In the genomic region with DNA sequence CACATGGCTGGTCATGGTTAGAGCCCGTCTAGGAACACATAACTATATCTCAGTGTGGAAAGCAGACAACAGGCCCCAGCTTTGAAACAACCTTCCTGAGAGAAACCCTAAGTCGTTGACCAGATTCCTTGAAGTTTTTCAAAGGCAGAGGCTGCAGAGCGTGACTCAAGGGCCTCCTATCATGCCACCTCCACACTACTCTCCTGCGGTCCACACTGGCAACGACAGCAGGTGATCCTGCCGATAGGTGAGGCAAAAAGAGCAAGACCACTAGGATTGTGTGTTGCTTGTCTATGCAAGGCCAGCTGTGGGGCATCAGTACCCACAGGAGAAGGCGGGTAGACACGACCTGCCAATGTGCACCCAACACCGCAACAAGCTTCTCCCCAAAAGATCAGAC, we compare ENCODE assay signal across 23 mouse cellular contexts. TPM values are rescaled to one million over a fixed set of nuclear protein-coding genes. Genes with fewer than 3 reads are reported as not detected.
DNase-seq lines count a peak whose midpoint lies in the region; ATAC-seq lines count a peak whose summit lies in the region.
"Had no signal": no experiment of that assay in that cellular context is flagged by ENCODE, and none has a peak within 500 bp of the region (broad histone marks: within the 10 kb centered on the region; RNA-seq: fewer than 3 reads in every experiment).

No protein-coding gene starts in this region.

- H3K4me2 ChIP-seq in midbrain, embryonic 11.5 days = no peak overlapping the region
- no peak overlapping the region for H3K4me2 ChIP-seq in midbrain, embryonic 16.5 days (ENCODE audit: low read length)

- no peak overlapping the region for H3K4me3 ChIP-seq in midbrain, embryonic 11.5 days (ENCODE audit: low read depth, low read length)
- H3K4me3 ChIP-seq in midbrain, embryonic 16.5 days (ENCODE audit: low read depth, low read length) = no peak overlapping the region

- H3K36me3 ChIP-seq in midbrain, embryonic 11.5 days (ENCODE audit: control insufficient read depth, insufficient read depth, low read length) = no peaks in the 10 kb centered on the region
- H3K36me3 ChIP-seq in midbrain, embryonic 16.5 days (ENCODE audit: control insufficient read depth, insufficient read depth, low read length) = no peaks in the 10 kb centered on the region
- H3K36me3 ChIP-seq: G1E had no signal

- intact Hi-C loops in heart, postnatal 25 days (cut with DNase I) = loop anchor here (10.0 kb wide), 1 partner anchor 105 kb away; no protein-coding TSS in a partner anchor

- 94% methylated on average over 9 of the region's 9 CpGs for WGBS in midbrain, embryonic 11.5 days
- WGBS in midbrain, embryonic 16.5 days = 91% methylated on average over 9 of the region's 9 CpGs

- peak; percentile 79 for DNase-seq in heart, adult 11 months
- no peak for DNase-seq in heart, postnatal 25 days (ENCODE audit: low spot score)
- peak; percentile 72 for DNase-seq in midbrain, embryonic 11.5 days (ENCODE audit: low spot score, missing footprints)
- DNase-seq: adrenal gland, adult 2 months; adrenal gland, adult 8-10 months; adrenal gland, postnatal 10 days; adrenal gland, postnatal 14 days; adrenal gland, postnatal 25 days; adrenal gland, postnatal 36 days; B cell, adult 2 months; cerebellum, adult 11 months; cerebellum, adult 11-12 months; cerebellum, adult 18-20 months had no signal

- H3K9ac ChIP-seq in midbrain, embryonic 11.5 days (ENCODE audit: low read length) = no peak overlapping the region
- H3K9ac ChIP-seq in midbrain, embryonic 16.5 days (ENCODE audit: low read depth, low read length) = no peak overlapping the region

- H3K4me1 ChIP-seq in midbrain, embryonic 11.5 days (ENCODE audit: control insufficient read depth, insufficient read depth, low read length) = no peaks in the 10 kb centered on the region
- H3K4me1 ChIP-seq in midbrain, embryonic 16.5 days (ENCODE audit: control insufficient read depth, insufficient read depth, low read length) = no peaks in the 10 kb centered on the region

- H3K27me3 ChIP-seq in midbrain, embryonic 11.5 days (ENCODE audit: control insufficient read depth, insufficient read depth, low read length) = no peaks in the 10 kb centered on the region
- no peaks in the 10 kb centered on the region for H3K27me3 ChIP-seq in midbrain, embryonic 16.5 days (ENCODE audit: control insufficient read depth, insufficient read depth, low read depth, low read length)
- H3K27me3 ChIP-seq: Patski had no signal

- no peaks in the 10 kb centered on the region for H3K9me3 ChIP-seq in midbrain, embryonic 11.5 days (ENCODE audit: control insufficient read depth, low read length)
- H3K9me3 ChIP-seq in midbrain, embryonic 16.5 days (replicated peaks; ENCODE audit: control insufficient read depth, low read length, poor library complexity, severe bottlenecking) = no peaks in the 10 kb centered on the region
- H3K9me3 ChIP-seq: G1E had no signal

- no peak for ATAC-seq in midbrain, embryonic 11.5 days (ENCODE audit: low FRiP score)
- no peak for ATAC-seq in midbrain, embryonic 16.5 days
- ATAC-seq: activated CD4-positive, CD25-positive, alpha-beta regulatory T cell, adult 4 months; CD4-positive, CD25-positive, alpha-beta regulatory T cell, adult 4 months; Patski had no signal

- no peak overlapping the region for H3K27ac ChIP-seq in midbrain, embryonic 11.5 days (ENCODE audit: low read depth, low read length)
- H3K27ac ChIP-seq in midbrain, embryonic 16.5 days (ENCODE audit: low read length) = no peak overlapping the region

RNA-seq across cellular contexts. Expression of a gene that starts 8.2 kb away (rescaled TPM):
- total RNA-seq in heart, postnatal 25 days (2021) = 10 to 100 TPM; 61.2 to 74.8 TPM
- 23.6 and 27.9 TPM in 2 replicates for polyA plus RNA-seq in midbrain, embryonic 11.5 days (2014; fragmentation: Nextera tagmentation; extraction: Ambion mirVana)
- polyA plus RNA-seq in midbrain, embryonic 16.5 days (2015; fragmentation: Nextera tagmentation; extraction: Ambion mirVana) = 24.3 and 29.9 TPM in 2 replicates

RNA-seq across cellular contexts. Expression of a gene that starts 31.6 kb away (rescaled TPM):
- total RNA-seq in heart, postnatal 25 days (2021) = 10 to 100 TPM; 35.8 to 37.9 TPM
- 10.7 and 11.2 TPM in 2 replicates for polyA plus RNA-seq in midbrain, embryonic 11.5 days (2014; fragmentation: Nextera tagmentation; extraction: Ambion mirVana)
- 5.2 and 5.5 TPM in 2 replicates for polyA plus RNA-seq in midbrain, embryonic 16.5 days (2015; fragmentation: Nextera tagmentation; extraction: Ambion mirVana)

RNA-seq across cellular contexts. Expression of a gene that starts 36.2 kb away (rescaled TPM):
- total RNA-seq in heart, postnatal 25 days (2021) = under 1 TPM; 0.17 to 0.39 TPM
- polyA plus RNA-seq in midbrain, embryonic 11.5 days (2014; fragmentation: Nextera tagmentation; extraction: Ambion mirVana) = 43.0 and 47.1 TPM in 2 replicates
- 4.7 and 5.0 TPM in 2 replicates for polyA plus RNA-seq in midbrain, embryonic 16.5 days (2015; fragmentation: Nextera tagmentation; extraction: Ambion mirVana)

RNA-seq across cellular contexts. Expression of a gene that starts 36.3 kb away (rescaled TPM):
- total RNA-seq in heart, postnatal 25 days (2021) = 10 to 100 TPM; 61.4 to 69.0 TPM
- polyA plus RNA-seq in midbrain, embryonic 11.5 days (2014; fragmentation: Nextera tagmentation; extraction: Ambion mirVana) = 129 and 136 TPM in 2 replicates
- polyA plus RNA-seq in midbrain, embryonic 16.5 days (2015; fragmentation: Nextera tagmentation; extraction: Ambion mirVana) = 123 and 139 TPM in 2 replicates

RNA-seq across cellular contexts. Expression of a gene that starts 43.9 kb away (rescaled TPM):
- 1 to 10 TPM in 1 of 2 experiments, under 1 TPM in 1; 0.99 to 2.1 TPM for total RNA-seq in heart, postnatal 25 days (2021)
- not detected in 2 replicates for polyA plus RNA-seq in midbrain, embryonic 11.5 days (2014; fragmentation: Nextera tagmentation; extraction: Ambion mirVana)
- not detected in 2 replicates for polyA plus RNA-seq in midbrain, embryonic 16.5 days (2015; fragmentation: Nextera tagmentation; extraction: Ambion mirVana)
- total RNA-seq: adrenal gland, postnatal 25 days; CH12.LX; ES-E14; G1E; MEL had no signal
- polyA plus RNA-seq: activated CD4-positive, CD25-positive, alpha-beta regulatory T cell, adult 4 months; adrenal gland, adult 2 months; brain, embryonic 14.5 days; C2C12; CD4-positive, CD25-positive, alpha-beta regulatory T cell, adult 4 months; G1E; Patski had no signal
